Mouse (Mus musculus) stomach, embryonic 16.5 days (tissue): ENCODE measurements around the gene Sec61a2. TPM values are rescaled to one million over a fixed set of nuclear protein-coding genes. Genes with fewer than 3 reads are reported as not detected.

Source experiments
- ATAC-seq: fragments of 200-750 bp; cut with Nextera tagmentation; 2 replicates; pipeline ENCODE4 v1.8.0; 2017; ENCODE audit warnings: moderate number of reproducible peaks, moderate TSS enrichment; ENCODE audit not compliant: insufficient read depth, low FRiP score
- H3K27ac ChIP-seq: fragments of 300-500 bp; sonication (generic); 2 replicates; pipeline ENCODE4 v1.5.1; 2014; ENCODE audit warnings: low read length
- H3K27me3 ChIP-seq: fragments of 300-500 bp; sonication (generic); 2 replicates; pipeline ENCODE4 v1.6.1; 2014; ENCODE audit warnings: low read length, control low read depth, mixed read lengths; ENCODE audit not compliant: control insufficient read depth, insufficient read depth
- H3K36me3 ChIP-seq: fragments of 300-500 bp; sonication (generic); 2 replicates; pipeline ENCODE4 v1.6.1; 2014; ENCODE audit warnings: low read length; ENCODE audit not compliant: control insufficient read depth, insufficient read depth
- H3K4me1 ChIP-seq: fragments of 300-500 bp; sonication (generic); 2 replicates; pipeline ENCODE4 v1.6.1; 2014; ENCODE audit warnings: low read length, control low read depth, mixed read lengths; ENCODE audit not compliant: control insufficient read depth, insufficient read depth
- H3K4me2 ChIP-seq: fragments of 300-500 bp; sonication (generic); 2 replicates; pipeline ENCODE4 v1.6.1; 2014; ENCODE audit warnings: low read depth, low read length, mixed read lengths
- H3K4me3 ChIP-seq: fragments of 300-500 bp; sonication (generic); replicated peaks from 2 replicates; pipeline ENCODE4 v1.5.1; 2014; ENCODE audit warnings: mild to moderate bottlenecking, low read length
- H3K9ac ChIP-seq: fragments of 300-500 bp; sonication (generic); 2 replicates; pipeline ENCODE4 v1.6.1; 2014; ENCODE audit warnings: low read length
- H3K9me3 ChIP-seq: fragments of 300-500 bp; sonication (generic); replicated peaks from 2 replicates; pipeline ENCODE4 v1.6.1; 2016; ENCODE audit warnings: low read length, control low read depth; ENCODE audit not compliant: control insufficient read depth
- WGBS: fragments of 180-500 bp; shearing (Covaris S2); extraction: QIAGEN DNeasy Blood & Tissue Kit; methylation state at CpG from one replicate; pipeline ENCODE4 v1.1.7; 2014; 5-methylcytosine and 5-hydroxymethylcytosine counted together
- polyA plus RNA-seq: library from polyadenylated mRNA; unstranded; fragments of >200 nt; fragmentation: Nextera tagmentation; extraction: Ambion mirVana; gene quantifications from 2 replicates; pipeline ENCODE4 v1.2.1, GENCODE M21; 2015

The Sec61a2 gene
- polyA plus RNA-seq, 1 experiment from 2014 or later, result 70.4 TPM

DNA sequence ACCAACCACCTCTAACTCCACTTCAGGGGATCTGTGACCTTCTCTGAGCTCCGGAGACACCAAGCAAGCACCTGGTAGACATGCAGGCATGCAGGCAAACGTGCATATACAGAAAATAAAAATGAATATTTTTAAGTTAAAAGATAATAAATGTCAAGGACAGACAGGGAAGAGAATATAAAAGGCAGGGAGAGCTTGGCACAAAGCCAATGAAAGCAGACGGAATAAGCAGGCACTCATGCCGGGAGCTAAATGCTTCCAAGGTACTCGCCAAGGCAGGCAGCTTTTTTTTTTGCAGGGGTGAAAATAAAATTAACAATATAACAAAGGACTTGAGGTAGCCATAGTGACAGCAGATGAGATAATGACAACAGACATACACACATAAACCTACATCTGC, 10.9 kb upstream of the Sec61a2 start:
- 35% methylated on average over 5 of the region's 5 CpGs for WGBS
- H3K4me1 ChIP-seq, result no peaks in the 10 kb centered on the region

DNA sequence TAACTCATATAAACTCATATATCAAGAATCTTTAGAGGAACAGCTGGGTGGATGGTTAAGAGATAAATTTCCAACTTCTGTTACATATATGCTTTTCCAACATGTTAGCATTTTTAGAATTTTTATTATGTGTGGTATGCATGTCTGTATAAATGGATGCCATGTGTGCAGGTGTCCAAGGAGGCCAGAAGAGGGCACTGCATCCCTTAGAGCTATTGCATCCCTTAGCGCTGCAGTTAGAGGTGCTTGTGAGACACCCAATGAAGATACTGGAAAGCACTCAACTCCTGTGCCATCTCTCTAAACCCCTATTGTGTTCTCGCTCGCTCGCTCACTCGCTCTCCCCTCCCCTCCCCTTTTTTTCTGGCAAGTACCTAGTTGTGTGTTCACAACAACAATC, 4.9 kb upstream of the Sec61a2 start:
- H3K27ac ChIP-seq, result no peak overlapping the region
- WGBS, result 66% methylated on average over 5 of the region's 5 CpGs
- no peak for ATAC-seq
- no peak overlapping the region for H3K4me2 ChIP-seq
- H3K9ac ChIP-seq, result no peak overlapping the region
- no peaks in the 10 kb centered on the region for H3K27me3 ChIP-seq
- no peaks in the 10 kb centered on the region for H3K9me3 ChIP-seq
- H3K4me3 ChIP-seq, result no peak overlapping the region
- no peaks in the 10 kb centered on the region for H3K4me1 ChIP-seq
- 0 out of 2 replicates have a peak, but pooled peaks cover 2% of the 10 kb centered on the region for H3K36me3 ChIP-seq

More for the DNA sequence above, 10.9 kb upstream of the Sec61a2 start:
- Histone ChIP-seq H3K9ac (no peak overlapping the region), H3K9me3 (no peaks in the 10 kb centered on the region), H3K4me2 (no peak overlapping the region), H3K27ac (no peak overlapping the region), H3K27me3 (no peaks in the 10 kb centered on the region), H3K36me3 (0 out of 2 replicates have a peak, but pooled peaks cover 2% of the 10 kb centered on the region), H3K4me3 (no peak overlapping the region)
- no peak for ATAC-seq

DNA sequence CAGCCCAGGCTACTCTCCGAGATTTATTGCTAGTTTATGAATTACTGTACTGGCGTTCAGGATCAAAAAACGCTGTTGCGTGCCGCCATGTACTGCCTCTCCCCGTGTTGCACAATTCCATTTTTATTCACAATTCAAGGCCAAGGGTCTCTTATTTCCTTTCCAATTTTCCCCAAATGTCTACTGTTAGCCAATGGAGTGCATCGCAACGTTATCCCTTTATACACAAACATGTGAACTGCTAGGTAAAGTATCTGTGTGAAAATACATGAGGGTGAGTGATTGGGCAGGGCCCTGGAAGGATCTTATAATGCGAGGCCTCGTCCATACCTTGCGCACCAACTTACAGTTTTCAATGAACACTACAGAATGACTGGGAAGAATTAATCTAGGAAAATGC, 936 bp downstream of the Sec61a2 start:
- WGBS, result 20% methylated on average over 11 of the region's 11 CpGs
- H3K4me2 ChIP-seq, result peak overlapping the region; percentile 63
- H3K9ac ChIP-seq, result peak overlapping the region; percentile 95
- no peaks in the 10 kb centered on the region for H3K9me3 ChIP-seq
- no peak for ATAC-seq
- peak overlapping the region; percentile 90 for H3K4me3 ChIP-seq
- 0 out of 2 replicates have a peak, but pooled peaks cover 8% of the 10 kb centered on the region for H3K4me1 ChIP-seq
- no peaks in the 10 kb centered on the region for H3K36me3 ChIP-seq
- H3K27ac ChIP-seq, result peak overlapping the region; percentile 10
- no peaks in the 10 kb centered on the region for H3K27me3 ChIP-seq

DNA sequence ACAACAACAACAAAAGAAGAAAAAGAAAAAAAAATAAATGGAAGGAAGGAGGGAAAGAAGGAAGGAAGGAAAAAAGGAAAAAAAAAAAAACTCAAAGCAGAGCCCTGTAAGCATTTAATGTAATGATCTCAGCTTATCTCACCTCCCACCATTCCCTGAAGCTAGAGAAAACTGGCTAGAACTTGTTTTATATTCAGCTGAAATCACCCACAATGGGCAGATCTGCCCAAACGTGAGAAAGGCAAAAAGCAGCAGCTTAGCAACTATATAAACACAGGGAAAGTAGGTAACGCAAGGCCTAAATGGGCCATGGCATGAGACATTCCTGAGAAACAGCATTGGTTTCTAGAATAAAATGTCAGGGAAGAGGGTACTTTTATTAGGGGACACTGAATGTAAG, 5.8 kb downstream of the Sec61a2 start:
- Histone ChIP-seq H3K9ac (no peak overlapping the region), H3K4me3 (no peak overlapping the region), H3K27ac (peak overlapping the region; percentile 38), H3K4me2 (no peak overlapping the region), H3K36me3 (no peaks in the 10 kb centered on the region; the same call in 1 of the 2 replicates), H3K9me3 (no peaks in the 10 kb centered on the region), H3K4me1 (0 out of 2 replicates have a peak, but pooled peaks cover 8% of the 10 kb centered on the region), H3K27me3 (no peaks in the 10 kb centered on the region)
- no peak for ATAC-seq
- 49% methylated on average over 2 of the region's 2 CpGs for WGBS

DNA sequence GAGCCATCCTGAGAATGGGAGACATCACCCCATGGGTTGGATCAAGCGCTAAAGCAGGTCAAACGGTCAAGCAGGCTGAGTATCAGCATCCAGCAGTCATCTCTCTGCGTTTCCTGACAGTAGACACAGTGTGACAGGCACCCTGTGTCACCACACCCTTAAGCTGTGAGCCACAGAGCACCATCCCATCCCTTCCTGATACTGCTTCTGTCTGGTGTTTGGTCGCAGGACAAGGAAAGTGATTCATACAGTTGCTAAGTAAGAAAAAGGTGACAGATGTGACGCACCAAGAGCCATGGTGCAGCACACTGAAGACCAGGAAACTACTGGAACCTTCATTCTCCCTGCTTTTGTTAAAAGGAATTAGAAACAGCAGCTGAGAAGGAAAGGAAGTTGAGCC, 6.4 kb downstream of the Sec61a2 start:
- Histone ChIP-seq H3K27me3 (no peaks in the 10 kb centered on the region), H3K9ac (no peak overlapping the region), H3K9me3 (no peaks in the 10 kb centered on the region), H3K27ac (no peak overlapping the region), H3K4me2 (no peak overlapping the region), H3K36me3 (no peaks in the 10 kb centered on the region; the same call in 1 of the 2 replicates), H3K4me3 (no peak overlapping the region), H3K4me1 (0 out of 2 replicates have a peak, but pooled peaks cover 5% of the 10 kb centered on the region)
- ATAC-seq, result no peak
- 83% methylated on average over 5 of the region's 5 CpGs for WGBS

DNA sequence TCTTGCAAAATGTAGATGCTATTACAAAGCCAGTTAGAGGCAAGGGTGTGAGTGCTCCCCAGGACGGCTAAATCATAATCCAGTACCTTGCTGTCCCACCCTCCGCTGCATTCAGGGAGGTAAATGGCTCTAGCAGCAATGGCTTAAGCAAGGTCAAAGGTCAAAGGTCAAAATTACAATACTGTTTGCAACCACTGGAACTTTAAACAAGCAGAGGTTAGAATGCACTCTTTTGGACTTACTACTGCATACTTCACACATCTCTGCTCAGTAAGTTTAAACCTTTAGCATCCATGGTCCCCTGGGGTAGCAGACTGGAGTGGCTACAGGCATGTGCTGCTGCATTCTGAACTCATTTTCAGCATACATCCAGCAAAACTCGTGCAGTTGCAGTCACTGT, 17.8 kb downstream of the Sec61a2 start:
- H3K9ac ChIP-seq, result no peak overlapping the region
- H3K36me3 ChIP-seq, result peaks cover 15% of the 10 kb centered on the region; the same call in 1 of the 2 replicates
- H3K27ac ChIP-seq, result no peak overlapping the region
- no peak overlapping the region for H3K4me2 ChIP-seq
- WGBS, result 69% methylated on average over 3 of the region's 3 CpGs
- no peaks in the 10 kb centered on the region for H3K9me3 ChIP-seq
- ATAC-seq, result no peak
- no peaks in the 10 kb centered on the region for H3K27me3 ChIP-seq
- no peaks in the 10 kb centered on the region for H3K4me1 ChIP-seq
- H3K4me3 ChIP-seq, result no peak overlapping the region

DNA sequence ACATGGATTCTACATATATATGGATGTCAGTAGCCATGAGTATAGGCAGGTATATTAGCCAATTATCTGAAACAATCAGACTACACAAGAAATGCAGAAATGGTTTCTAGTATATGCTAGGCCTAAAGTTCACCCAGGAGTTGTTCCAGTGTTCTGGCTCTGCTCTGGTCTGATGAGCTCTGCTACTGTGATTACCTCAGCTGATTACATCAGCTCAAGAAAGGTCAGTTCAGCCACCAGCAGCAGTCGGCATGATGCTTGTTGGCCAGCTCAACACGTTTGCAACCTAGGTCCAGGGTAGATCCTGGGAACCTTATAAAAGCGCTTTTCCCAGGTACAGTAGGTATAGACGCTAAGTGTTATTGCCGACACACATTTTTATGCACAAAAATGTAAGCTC, 25.5 kb downstream of the Sec61a2 start:
- H3K4me2 ChIP-seq, result no peak overlapping the region
- no peak overlapping the region for H3K27ac ChIP-seq
- peaks cover 19% of the 10 kb centered on the region; the same call in 1 of the 2 replicates for H3K36me3 ChIP-seq
- ATAC-seq, result no peak
- H3K4me3 ChIP-seq, result no peak overlapping the region
- H3K27me3 ChIP-seq, result no peaks in the 10 kb centered on the region
- no peaks in the 10 kb centered on the region for H3K4me1 ChIP-seq
- 89% methylated on average over 5 of the region's 5 CpGs for WGBS
- no peak overlapping the region for H3K9ac ChIP-seq
- H3K9me3 ChIP-seq, result no peaks in the 10 kb centered on the region

DNA sequence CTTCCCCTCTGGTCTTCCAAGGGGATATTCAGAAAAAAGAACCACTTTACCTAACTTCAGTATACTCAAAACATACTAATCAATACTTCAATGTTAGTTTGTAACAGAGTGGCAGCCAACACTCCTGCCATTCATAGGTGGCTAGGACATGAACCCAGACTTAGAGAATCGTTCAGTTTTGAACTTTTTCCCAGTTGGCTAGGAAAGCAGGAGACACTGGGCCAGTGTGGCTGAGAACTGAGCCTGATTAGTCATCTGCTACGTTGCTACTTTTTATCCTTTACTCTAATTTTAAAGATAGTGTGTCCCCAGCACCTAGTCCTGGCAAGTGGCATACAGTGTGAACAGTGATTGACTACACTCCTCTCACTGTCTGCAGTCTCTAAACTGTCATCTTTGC, 27.6 kb downstream of the Sec61a2 start:
- ATAC-seq, result no peak
- WGBS, result 87% methylated on average over 2 of the region's 2 CpGs
- no peak overlapping the region for H3K27ac ChIP-seq

DNA sequence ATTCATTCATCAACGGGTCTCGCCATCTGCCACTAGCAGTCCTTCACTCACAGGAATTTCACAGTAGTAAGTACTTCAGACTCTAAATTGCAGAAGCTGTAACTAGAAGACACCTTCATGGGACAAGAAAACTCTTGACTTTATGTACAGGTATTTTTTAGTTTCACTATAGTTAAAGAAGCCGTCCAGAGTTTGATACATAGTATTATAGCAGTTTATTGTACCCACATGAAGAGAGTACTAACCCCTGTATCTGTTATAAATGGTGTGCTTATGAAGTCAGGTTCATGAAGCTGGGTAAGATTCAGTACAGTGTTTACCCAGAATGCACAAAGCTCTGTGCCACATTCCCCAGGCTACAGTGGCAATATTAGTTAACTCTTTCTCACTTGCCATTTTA, 32.4 kb downstream of the Sec61a2 start, which contains the start of gene Gm13199:
Gene Gm13199, minus strand, starts transcription at position 101 of the 400 bp plus-strand sequence.
- H3K4me2 ChIP-seq, result no peak within 1 kb of the TSS
- H3K9ac ChIP-seq, result no peak within 1 kb of the TSS
- no peak within 1 kb of the TSS for H3K27ac ChIP-seq
- no peaks in the 10 kb centered on the region for H3K27me3 ChIP-seq
- ATAC-seq, result no peak
- no peaks in the 10 kb centered on the region for H3K4me1 ChIP-seq
- H3K36me3 ChIP-seq, result peaks cover 23% of the 10 kb centered on the region; the same call in 1 of the 2 replicates
- WGBS, result 92% methylated on average over 3 of the region's 3 CpGs
- no peaks in the 10 kb centered on the region for H3K9me3 ChIP-seq
- no peak within 1 kb of the TSS for H3K4me3 ChIP-seq

More for the DNA sequence above, 27.6 kb downstream of the Sec61a2 start:
- H3K9ac ChIP-seq, result no peak overlapping the region
- no peaks in the 10 kb centered on the region for H3K27me3 ChIP-seq
- no peak overlapping the region for H3K4me2 ChIP-seq
- peaks cover 23% of the 10 kb centered on the region for H3K36me3 ChIP-seq
- H3K4me3 ChIP-seq, result no peak overlapping the region
- no peaks in the 10 kb centered on the region for H3K9me3 ChIP-seq
- no peaks in the 10 kb centered on the region for H3K4me1 ChIP-seq
